Mouse (Mus musculus): ENCODE measurements around the gene Nfe2. TPM values are rescaled to one million over a fixed set of nuclear protein-coding genes. Genes with fewer than 3 reads are reported as not detected.
"Not testable (repeated sequence)": the region's sequence is repeated elsewhere in the genome, so short reads cannot be mapped to it uniquely, and the experiment has no call there.

The Nfe2 gene
- polyA plus RNA-seq, 2 experiments from 2014 or later, result 0.34 to 0.84 TPM

GRCm38 (mm10) chr15:103248401-103249313 lies 9.5 kb downstream of the Nfe2 start:
- no peak for ATAC-seq

DNA sequence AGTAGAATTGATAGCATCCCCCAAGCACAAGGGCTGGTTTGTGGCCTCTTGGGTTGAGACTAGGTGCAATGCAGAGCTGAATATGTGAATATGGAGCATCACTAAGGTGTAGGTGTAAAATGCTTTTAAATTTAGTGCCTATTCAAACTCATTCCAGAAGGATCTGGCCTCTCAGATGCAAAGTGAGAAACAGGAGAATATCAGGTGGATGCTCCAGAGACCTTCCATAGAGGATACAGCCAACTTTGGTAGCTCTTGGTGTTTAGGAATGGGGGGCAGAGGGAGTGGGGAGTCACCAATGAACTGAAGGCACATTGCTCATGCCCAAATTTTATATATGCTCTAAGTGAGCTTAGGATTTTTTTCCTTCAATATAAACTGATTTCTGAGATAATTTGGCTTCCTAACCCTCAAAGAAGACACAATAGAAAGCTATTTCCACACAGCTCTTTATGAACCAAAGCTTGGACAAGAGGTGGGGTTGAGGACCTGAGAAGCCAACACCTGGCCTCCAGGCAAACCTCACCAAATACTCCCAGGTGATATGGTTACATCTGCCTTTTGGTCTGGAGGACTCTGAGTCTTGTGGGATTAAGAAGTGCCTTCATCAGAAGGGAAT lies 10.3 kb downstream of the Nfe2 start:
- ATAC-seq, result no peak

- no peak for ATAC-seq
Measured at GRCm38 (mm10) chr15:103247078-103247781, 11.0 kb downstream of the Nfe2 start.

DNA sequence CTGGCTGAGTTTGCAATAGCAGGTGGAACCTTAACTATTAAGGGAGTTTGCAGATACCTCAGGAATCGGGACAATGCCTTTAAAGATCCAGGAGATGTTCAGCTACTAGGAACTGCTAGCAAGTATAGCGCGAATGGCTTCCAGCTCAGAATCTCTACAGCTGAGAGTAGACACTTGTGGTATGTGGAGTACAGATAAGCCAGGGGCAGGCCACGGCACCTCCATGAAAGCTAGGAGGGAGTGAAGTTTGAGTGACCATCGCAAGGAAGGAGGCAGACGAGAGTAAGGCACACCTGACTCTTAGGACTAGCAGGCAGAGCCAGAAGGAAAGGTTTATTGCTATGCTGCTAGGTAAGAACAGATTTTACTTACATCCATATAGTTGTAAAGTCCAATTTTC lies 12.6 kb downstream of the Nfe2 start:
- ATAC-seq, result no peak

DNA sequence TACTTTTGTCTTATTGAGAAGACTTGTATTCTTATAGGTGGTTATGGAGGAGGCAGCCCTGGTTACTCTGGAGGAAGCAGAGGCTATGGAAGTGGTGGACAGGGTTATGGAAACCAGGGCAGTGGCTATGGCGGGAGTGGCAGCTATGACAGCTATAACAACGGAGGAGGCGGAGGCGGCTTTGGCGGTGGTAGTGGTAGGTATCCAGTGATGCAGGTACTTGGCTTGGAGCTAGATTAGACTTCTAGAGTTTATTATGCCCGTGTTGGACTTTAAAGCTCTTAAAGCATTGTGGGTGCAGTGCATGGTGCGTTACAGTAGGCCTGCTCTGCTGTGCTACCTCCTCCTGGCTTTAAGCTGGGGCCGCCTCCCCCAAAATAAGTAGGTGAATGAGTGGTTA lies 15.3 kb downstream of the Nfe2 start:
- ATAC-seq, result no peak

GRCm38 (mm10) chr15:103241071-103242018 lies 16.9 kb downstream of the Nfe2 start:
- ATAC-seq, result not testable (repeated sequence)

GRCm38 (mm10) chr15:103240160-103241028 lies 17.8 kb downstream of the Nfe2 start, which contains the start of gene Hnrnpa1:
Gene Hnrnpa1, plus strand, starts transcription at chr15:103240432.
- peak; percentile 81 for ATAC-seq

- ATAC-seq, result peak; percentile 59
Measured at GRCm38 (mm10) chr15:103239685-103240159, 18.5 kb downstream of the Nfe2 start, which contains the start of gene Cbx5. Gene Cbx5, minus strand, starts transcription at chr15:103239816.

GRCm38 (mm10) chr15:103239130-103239684 lies 19.0 kb downstream of the Nfe2 start:
- ATAC-seq, result peak; percentile 67

GRCm38 (mm10) chr15:103237295-103237694 lies 20.9 kb downstream of the Nfe2 start:
- no peak for ATAC-seq

DNA sequence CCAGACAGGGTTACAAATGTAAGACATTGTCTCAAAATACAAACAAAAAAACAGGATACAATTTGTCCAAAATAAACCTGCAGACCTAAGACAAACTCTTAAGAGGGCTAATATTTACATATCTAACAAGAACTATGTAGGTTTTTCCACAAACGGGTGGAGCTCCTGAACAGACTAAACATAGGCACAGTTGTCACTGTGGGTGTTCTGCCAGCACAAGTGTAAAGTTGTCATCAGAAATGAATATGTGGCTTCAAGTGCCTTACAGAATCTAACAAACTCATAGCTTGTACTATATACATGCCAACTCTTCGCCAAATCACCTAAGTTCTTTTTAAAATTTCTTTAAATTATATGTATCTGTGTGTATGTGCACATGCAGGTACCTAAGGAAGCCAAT lies 25.1 kb downstream of the Nfe2 start:
- no peak for ATAC-seq

DNA sequence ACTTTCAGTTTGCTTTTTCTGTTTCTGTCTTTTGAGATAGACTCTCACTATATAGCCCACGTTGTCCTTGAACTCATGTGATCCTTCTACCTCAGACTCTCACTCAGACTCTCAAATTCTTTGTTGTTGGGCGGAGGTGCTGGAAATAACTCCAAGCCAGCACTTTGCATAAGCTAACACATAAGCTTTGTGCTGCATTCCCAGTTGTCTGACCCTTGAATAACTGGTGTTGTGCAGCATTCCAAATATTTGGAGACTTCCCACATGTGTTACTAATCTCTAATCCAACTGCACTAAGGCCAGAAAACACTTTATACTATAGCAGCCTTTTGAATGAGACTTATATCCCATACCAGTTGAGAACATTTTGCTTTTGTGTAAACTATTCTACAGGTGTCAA lies 29.3 kb downstream of the Nfe2 start:
- ATAC-seq, result no peak

DNA sequence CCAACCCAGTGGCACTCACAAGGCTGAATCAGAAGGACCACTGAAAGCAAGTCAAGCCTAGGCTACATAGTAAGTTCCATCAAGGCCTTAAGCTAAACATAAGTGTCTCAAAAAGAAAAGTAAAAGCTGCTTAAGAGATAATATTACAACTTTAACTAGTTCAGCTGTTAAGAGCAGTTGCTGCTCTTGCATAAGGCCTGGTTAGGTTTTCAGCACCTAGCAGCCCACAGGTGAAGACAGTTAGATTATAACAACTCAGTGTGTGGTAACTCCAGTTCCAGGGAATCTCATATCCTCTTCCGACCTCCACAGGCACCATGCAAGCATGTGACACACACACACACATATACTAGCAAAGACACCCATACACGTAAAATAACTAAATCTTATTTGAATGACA lies 30.6 kb downstream of the Nfe2 start:
- no peak for ATAC-seq

- ATAC-seq, result no peak
Measured at GRCm38 (mm10) chr15:103227022-103227421, 31.2 kb downstream of the Nfe2 start.

DNA sequence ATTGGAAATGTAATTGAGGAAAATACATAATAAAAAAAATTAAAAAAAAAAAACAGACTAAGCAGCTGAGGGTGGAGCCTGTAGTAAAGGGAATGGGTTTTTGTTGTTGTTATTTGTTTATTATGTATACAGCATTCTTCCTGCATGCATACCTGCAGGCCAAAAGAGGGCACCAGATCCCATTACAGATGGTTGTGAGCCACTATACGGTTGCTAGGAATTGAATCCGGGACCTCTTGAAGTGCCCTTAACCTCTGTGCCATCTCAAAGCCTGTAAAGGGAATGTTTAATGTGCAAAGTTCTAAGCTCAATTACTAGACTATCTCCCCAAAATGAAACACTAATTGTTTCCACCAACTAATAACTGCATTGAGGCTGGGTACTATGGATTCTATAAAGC lies 34.0 kb downstream of the Nfe2 start:
- no peak for ATAC-seq

GRCm38 (mm10) chr15:103221386-103221785 lies 36.8 kb downstream of the Nfe2 start:
- ATAC-seq, result no peak

DNA sequence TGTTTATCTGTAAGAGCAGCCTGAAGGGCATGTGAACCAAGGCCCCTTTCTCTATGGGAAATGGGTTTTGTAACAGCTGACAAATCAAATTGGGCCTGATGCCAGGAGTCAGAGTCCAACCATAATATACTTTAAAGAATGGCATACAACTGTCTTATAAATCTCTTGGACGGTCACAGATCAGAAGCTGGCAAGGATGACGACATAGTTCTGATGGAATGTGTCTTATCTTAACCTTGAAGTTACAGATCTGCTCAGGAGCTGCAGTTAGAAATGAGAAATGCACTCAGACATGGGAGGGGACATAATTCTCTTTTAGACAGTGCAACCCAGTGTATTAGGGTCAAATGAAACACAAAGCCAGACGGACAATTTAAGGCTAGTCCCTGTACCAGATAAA lies 37.4 kb downstream of the Nfe2 start:
- no peak for ATAC-seq

- no peak for ATAC-seq
Measured at GRCm38 (mm10) chr15:103216052-103216451, 42.2 kb downstream of the Nfe2 start.

DNA sequence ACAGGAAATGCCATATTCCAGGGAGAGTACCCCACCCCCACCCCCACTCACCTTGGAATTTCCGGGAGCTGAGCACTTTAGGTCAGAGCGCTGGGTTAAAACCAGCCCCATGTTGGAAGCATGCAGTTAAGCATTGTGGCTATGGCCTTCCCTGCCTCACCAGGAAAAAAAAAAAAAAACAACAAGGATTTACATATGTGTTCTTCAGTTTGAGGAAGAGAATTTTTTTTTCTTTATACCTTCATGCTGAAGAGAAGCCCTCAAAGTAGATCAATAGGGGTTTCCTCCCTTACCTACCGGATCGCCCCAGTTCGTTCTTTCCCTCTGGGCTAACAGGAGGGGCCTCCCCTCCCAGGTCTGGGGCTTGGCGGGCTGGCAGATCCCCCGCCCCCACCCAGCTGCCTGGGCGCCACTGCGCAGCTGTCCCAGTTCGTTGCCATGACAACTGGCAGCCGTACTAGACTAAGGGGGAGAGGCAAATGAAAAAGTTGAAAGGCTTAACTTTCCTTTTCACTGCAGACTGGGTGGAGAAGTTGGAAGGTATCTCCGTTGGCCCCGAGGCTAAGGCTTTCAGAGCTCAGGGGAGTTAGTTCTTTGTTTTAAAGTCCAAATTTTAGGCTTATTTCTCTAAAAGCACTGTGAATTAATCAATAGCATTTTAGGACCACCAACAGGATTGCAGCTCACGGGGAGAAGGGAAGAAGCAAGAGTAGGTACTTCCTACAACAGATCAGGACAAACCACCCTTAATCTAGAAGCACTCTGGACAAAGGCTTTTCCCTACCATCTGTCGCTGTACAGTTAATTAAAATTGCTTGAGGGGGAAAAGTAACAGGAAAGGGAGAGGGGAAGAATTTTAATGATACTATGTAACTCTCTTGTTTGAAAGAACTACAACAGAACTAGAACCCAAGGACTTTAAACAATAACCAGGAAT lies 43.0 kb downstream of the Nfe2 start:
- peak; percentile 98 for ATAC-seq
